Mouse (Mus musculus) embryonic facial prominence, embryonic 11.5 days (tissue): Measurements from ENCODE around the gene Ablim1. TPM values are rescaled to one million over a fixed set of nuclear protein-coding genes. Genes with fewer than 3 reads are reported as not detected.

ENCODE experiments used
- ATAC-seq: fragments of 200-750 bp; cut with Nextera tagmentation; replicated peaks from 2 replicates; pipeline ENCODE4 v1.8.0; 2017; ENCODE audit warnings: low read depth; ENCODE audit not compliant: insufficient number of reproducible peaks, low FRiP score, low TSS enrichment
- DNase-seq: peaks from one replicate; pipeline ENCODE4 v3.0.0-alpha.2; 2015; ENCODE audit warnings: low spot score
- H3K27ac ChIP-seq: fragments of 300-500 bp; sonication (generic); replicated peaks from 2 replicates; pipeline ENCODE4 v1.5.1; 2014; ENCODE audit warnings: mild to moderate bottlenecking, low read depth, low read length, control low read depth
- H3K27me3 ChIP-seq: fragments of 300-500 bp; sonication (generic); 2 replicates; pipeline ENCODE4 v1.6.1; 2014; ENCODE audit warnings: mild to moderate bottlenecking, low read length, moderate library complexity, mixed read lengths; ENCODE audit not compliant: control insufficient read depth, insufficient read depth
- H3K36me3 ChIP-seq: fragments of 300-500 bp; sonication (generic); replicated peaks from 2 replicates; pipeline ENCODE4 v1.6.1; 2014; ENCODE audit warnings: low read depth, mild to moderate bottlenecking, low read length, moderate library complexity, mixed read lengths; ENCODE audit not compliant: control insufficient read depth, insufficient read depth
- H3K4me1 ChIP-seq: fragments of 300-500 bp; sonication (generic); 2 replicates; pipeline ENCODE4 v1.6.1; 2014; ENCODE audit warnings: low read length, mixed read lengths; ENCODE audit not compliant: control insufficient read depth, insufficient read depth
- H3K4me2 ChIP-seq: fragments of 300-500 bp; sonication (generic); 2 replicates; pipeline ENCODE4 v1.6.1; 2014; ENCODE audit warnings: low read depth, mild to moderate bottlenecking, control low read depth, low read length, moderate library complexity
- H3K4me3 ChIP-seq: fragments of 300-500 bp; sonication (generic); 2 replicates; pipeline ENCODE4 v1.5.1; 2014; ENCODE audit warnings: low read depth, low read length, control low read depth
- H3K9ac ChIP-seq: fragments of 300-500 bp; sonication (generic); replicated peaks from 2 replicates; pipeline ENCODE4 v1.6.1; 2014; ENCODE audit warnings: mild to moderate bottlenecking, control low read depth, low read length
- H3K9me3 ChIP-seq: fragments of 300-500 bp; sonication (generic); replicated peaks from 2 replicates; pipeline ENCODE4 v1.6.1; 2016; ENCODE audit warnings: mild to moderate bottlenecking, low read length, inconsistent platforms, mixed read lengths; ENCODE audit not compliant: control insufficient read depth
- WGBS: fragments of 180-500 bp; shearing (Covaris S2); extraction: QIAGEN DNeasy Blood & Tissue Kit; methylation state at CpG from one replicate; pipeline ENCODE4 v1.1.7; 2014; 5-methylcytosine and 5-hydroxymethylcytosine counted together
- polyA plus RNA-seq: library from polyadenylated mRNA; unstranded; fragments of >200 nt; fragmentation: Nextera tagmentation; extraction: Ambion mirVana; gene quantifications from 2 replicates; pipeline ENCODE4 v1.2.1, GENCODE M21; 2014

The Ablim1 gene
- polyA plus RNA-seq, 1 experiment from 2014 or later: 22.8 TPM

- Histone ChIP-seq H3K27ac (no peak overlapping the region), H3K4me3 (no peak overlapping the region), H3K4me2 (no peak overlapping the region), H3K27me3 (no peaks in the 10 kb centered on the region), H3K36me3 (no peaks in the 10 kb centered on the region), H3K4me1 (no peaks in the 10 kb centered on the region), H3K9ac (no peak overlapping the region), H3K9me3 (no peaks in the 10 kb centered on the region)
- ATAC-seq: no peak
- DNase-seq: no peak
- WGBS: 80% methylated on average over 11 of the region's 11 CpGs
Measured at GRCm38 (mm10) chr19:57161978-57162727, 152.6 kb downstream of the Ablim1 start.

- ATAC-seq: no peak
- H3K9ac ChIP-seq: no peak overlapping the region
- 75% methylated on average over 7 of the region's 7 CpGs for WGBS
- DNase-seq: peak; percentile 32
- H3K4me1 ChIP-seq: no peaks in the 10 kb centered on the region
- no peak overlapping the region for H3K27ac ChIP-seq
- H3K9me3 ChIP-seq: no peaks in the 10 kb centered on the region
- H3K27me3 ChIP-seq: no peaks in the 10 kb centered on the region
- no peak overlapping the region for H3K4me2 ChIP-seq
- H3K4me3 ChIP-seq: no peak overlapping the region
- H3K36me3 ChIP-seq: no peaks in the 10 kb centered on the region
Measured at GRCm38 (mm10) chr19:57161010-57161660, 153.6 kb downstream of the Ablim1 start.

GRCm38 (mm10) chr19:57157731-57158343 lies 156.9 kb downstream of the Ablim1 start:
- Histone ChIP-seq H3K4me2 (no peak overlapping the region), H3K36me3 (no peaks in the 10 kb centered on the region), H3K9ac (no peak overlapping the region), H3K4me3 (no peak overlapping the region), H3K9me3 (no peaks in the 10 kb centered on the region), H3K27me3 (no peaks in the 10 kb centered on the region), H3K4me1 (no peaks in the 10 kb centered on the region), H3K27ac (no peak overlapping the region)
- no peak for ATAC-seq
- WGBS: 73% methylated on average over 20 of the region's 20 CpGs
- no peak for DNase-seq

- ATAC-seq: no peak
- Histone ChIP-seq H3K27ac (no peak overlapping the region), H3K36me3 (no peaks in the 10 kb centered on the region), H3K4me1 (no peaks in the 10 kb centered on the region), H3K27me3 (no peaks in the 10 kb centered on the region), H3K9ac (no peak overlapping the region), H3K4me3 (no peak overlapping the region), H3K4me2 (no peak overlapping the region), H3K9me3 (no peaks in the 10 kb centered on the region)
- 82% methylated on average over 14 of the region's 14 CpGs for WGBS
- no peak for DNase-seq
Measured at GRCm38 (mm10) chr19:57155121-57155884, 159.4 kb downstream of the Ablim1 start.

GRCm38 (mm10) chr19:57152357-57152756 lies 162.4 kb downstream of the Ablim1 start:
- 60% methylated on average over 9 of the region's 9 CpGs for WGBS
- H3K36me3 ChIP-seq: no peaks in the 10 kb centered on the region
- no peaks in the 10 kb centered on the region for H3K27me3 ChIP-seq
- ATAC-seq (no peak), DNase-seq (no peak)
- H3K9me3 ChIP-seq: no peaks in the 10 kb centered on the region
- H3K4me1 ChIP-seq: no peaks in the 10 kb centered on the region
- H3K4me3 ChIP-seq: no peak overlapping the region
- H3K27ac ChIP-seq: no peak overlapping the region
- H3K4me2 ChIP-seq: no peak overlapping the region
- no peak overlapping the region for H3K9ac ChIP-seq

GRCm38 (mm10) chr19:57151504-57151903 lies 163.2 kb downstream of the Ablim1 start:
- WGBS: 84% methylated on average over 9 of the region's 9 CpGs
- no peak overlapping the region for H3K4me2 ChIP-seq
- DNase-seq (no peak), ATAC-seq (no peak)
- H3K36me3 ChIP-seq: no peaks in the 10 kb centered on the region
- H3K27me3 ChIP-seq: no peaks in the 10 kb centered on the region
- no peak overlapping the region for H3K4me3 ChIP-seq
- H3K9me3 ChIP-seq: no peaks in the 10 kb centered on the region
- no peaks in the 10 kb centered on the region for H3K4me1 ChIP-seq
- no peak overlapping the region for H3K9ac ChIP-seq
- H3K27ac ChIP-seq: no peak overlapping the region

GRCm38 (mm10) chr19:57150275-57150674 lies 164.4 kb downstream of the Ablim1 start:
- no peaks in the 10 kb centered on the region for H3K9me3 ChIP-seq
- H3K36me3 ChIP-seq: no peaks in the 10 kb centered on the region
- ATAC-seq (no peak), DNase-seq (peak; percentile 63)
- no peak overlapping the region for H3K4me3 ChIP-seq
- H3K27me3 ChIP-seq: no peaks in the 10 kb centered on the region
- H3K4me1 ChIP-seq: no peaks in the 10 kb centered on the region
- no peak overlapping the region for H3K9ac ChIP-seq
- no peak overlapping the region for H3K4me2 ChIP-seq
- 52% methylated on average over 1 of the region's 1 CpGs for WGBS
- H3K27ac ChIP-seq: no peak overlapping the region
